Mouse (Mus musculus): Measurements from ENCODE around the gene Lin37. TPM values are rescaled to one million over a fixed set of nuclear protein-coding genes. Genes with fewer than 3 reads are reported as not detected.

Lin37 gene
- polyA plus RNA-seq (2012; rRNA removed) (35.8 and 38.7 TPM in 2 replicates), polyA plus RNA-seq (2014; fragmentation: Nextera tagmentation; extraction: Ambion mirVana) (38.5 and 45.8 TPM in 2 replicates)

GRCm38 (mm10) chr7:30559443-30559954, at the start of gene Lin37:
Gene Lin37 (minus strand): TSS chr7:30559838.
- H3K4me3 ChIP-seq (replicated peaks; ENCODE audit: low read length): peak within 1 kb of the TSS; percentile 59
- peaks cover 33% of the 10 kb centered on the region for H3K36me3 ChIP-seq (ENCODE audit: control insufficient read depth, insufficient read depth, low read length)
- ATAC-seq (ENCODE audit: low FRiP score, low read depth) (peak; percentile 87), DNase-seq (ENCODE audit: low spot score) (peak; percentile 99)
- H3K27me3 ChIP-seq (ENCODE audit: control insufficient read depth, insufficient read depth, low read length): no peaks in the 10 kb centered on the region
- under 1% methylated on average over 20 of the region's 20 CpGs for WGBS
- peak within 1 kb of the TSS; percentile 91 for H3K4me2 ChIP-seq (replicated peaks; ENCODE audit: low read depth, low read length, severe bottlenecking)
- peak within 1 kb of the TSS; percentile 67 for H3K9ac ChIP-seq (ENCODE audit: low read depth, low read length, severe bottlenecking)
- peak within 1 kb of the TSS; percentile 39; the same call in 1 of the 2 replicates for H3K27ac ChIP-seq (replicated peaks; ENCODE audit: low read depth, low read length)
- H3K9me3 ChIP-seq (ENCODE audit: control insufficient read depth, low read length): no peaks in the 10 kb centered on the region
- peaks cover 16% of the 10 kb centered on the region for H3K4me1 ChIP-seq (ENCODE audit: control insufficient read depth, insufficient read depth, low read length)
- TF ChIP-seq POLR2A (IDR thresholded peaks at IDR 0.05; ENCODE audit: borderline replicate concordance, extremely low read depth, insufficient read depth, insufficient read length): peak; percentile 54; the same call in 1 of the 2 replicates

GRCm38 (mm10) chr7:30608476-30608875, 48.8 kb upstream of the Lin37 start:
- Histone ChIP-seq H3K4me2 (replicated peaks; ENCODE audit: low read depth, low read length, severe bottlenecking) (no peak overlapping the region), H3K27ac (replicated peaks; ENCODE audit: low read depth, low read length) (no peak overlapping the region), H3K4me1 (ENCODE audit: control insufficient read depth, insufficient read depth, low read length) (no peaks in the 10 kb centered on the region), H3K36me3 (ENCODE audit: control insufficient read depth, insufficient read depth, low read length) (no peaks in the 10 kb centered on the region), H3K9ac (ENCODE audit: low read depth, low read length, severe bottlenecking) (no peak overlapping the region), H3K4me3 (replicated peaks; ENCODE audit: low read length) (no peak overlapping the region), H3K27me3 (ENCODE audit: control insufficient read depth, insufficient read depth, low read length) (no peaks in the 10 kb centered on the region), H3K9me3 (ENCODE audit: control insufficient read depth, low read length) (no peaks in the 10 kb centered on the region)
- no peak for ATAC-seq (ENCODE audit: low FRiP score, low read depth)
- DNase-seq (ENCODE audit: low spot score): no peak
- WGBS: 50% methylated on average over 16 of the region's 16 CpGs
- no peak for TF ChIP-seq POLR2A (IDR thresholded peaks at IDR 0.05; ENCODE audit: borderline replicate concordance, extremely low read depth, insufficient read depth, insufficient read length)

DNA sequence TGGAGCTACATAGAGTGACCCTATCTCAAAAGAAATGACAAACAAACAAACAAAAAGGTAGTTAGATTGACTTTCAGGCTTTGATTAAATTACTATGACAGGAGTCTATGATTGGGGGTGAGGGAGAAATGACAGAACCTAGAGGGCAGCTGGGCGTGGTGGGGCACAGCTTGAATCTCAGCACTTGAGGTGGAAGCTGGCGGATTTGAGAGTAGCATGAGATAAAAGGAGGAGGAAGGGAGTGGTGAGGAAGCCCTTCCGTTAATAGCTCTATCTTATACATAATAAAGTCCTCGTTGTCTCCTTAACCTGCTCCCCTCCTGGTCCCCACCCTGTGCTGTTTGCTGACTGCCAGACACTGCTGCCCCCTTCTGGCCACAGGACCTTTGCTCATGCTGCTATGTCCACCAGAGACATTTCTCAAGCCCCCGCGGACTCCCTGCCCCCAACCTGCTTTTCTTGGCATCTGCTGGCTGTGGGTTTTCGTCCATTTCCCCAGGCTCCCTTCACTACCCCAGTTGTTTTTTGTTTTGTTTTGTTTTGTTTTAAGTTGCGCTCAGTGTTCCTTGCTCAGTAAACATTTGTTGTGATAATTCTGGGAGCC, 48.2 kb upstream of the Lin37 start:
- Histone ChIP-seq H3K36me3 (ENCODE audit: control insufficient read depth, insufficient read depth, low read length) (no peaks in the 10 kb centered on the region), H3K4me2 (replicated peaks; ENCODE audit: low read depth, low read length, severe bottlenecking) (no peak overlapping the region), H3K9ac (ENCODE audit: low read depth, low read length, severe bottlenecking) (no peak overlapping the region), H3K9me3 (ENCODE audit: control insufficient read depth, low read length) (no peaks in the 10 kb centered on the region), H3K4me3 (replicated peaks; ENCODE audit: low read length) (no peak overlapping the region), H3K4me1 (ENCODE audit: control insufficient read depth, insufficient read depth, low read length) (no peaks in the 10 kb centered on the region), H3K27me3 (ENCODE audit: control insufficient read depth, insufficient read depth, low read length) (no peaks in the 10 kb centered on the region), H3K27ac (replicated peaks; ENCODE audit: low read depth, low read length) (no peak overlapping the region)
- TF ChIP-seq POLR2A (IDR thresholded peaks at IDR 0.05; ENCODE audit: borderline replicate concordance, extremely low read depth, insufficient read depth, insufficient read length): no peak
- DNase-seq (ENCODE audit: low spot score) (no peak), ATAC-seq (ENCODE audit: low FRiP score, low read depth) (no peak)
- WGBS: 26% methylated on average over 8 of the region's 8 CpGs

GRCm38 (mm10) chr7:30604944-30605343, 45.3 kb upstream of the Lin37 start:
- 86% methylated on average over 8 of the region's 8 CpGs for WGBS
- DNase-seq (ENCODE audit: low spot score) (no peak), ATAC-seq (ENCODE audit: low FRiP score, low read depth) (no peak)
- Histone ChIP-seq H3K9me3 (ENCODE audit: control insufficient read depth, low read length) (no peaks in the 10 kb centered on the region), H3K27ac (replicated peaks; ENCODE audit: low read depth, low read length) (no peak overlapping the region), H3K4me1 (ENCODE audit: control insufficient read depth, insufficient read depth, low read length) (no peaks in the 10 kb centered on the region), H3K9ac (ENCODE audit: low read depth, low read length, severe bottlenecking) (no peak overlapping the region), H3K4me3 (replicated peaks; ENCODE audit: low read length) (no peak overlapping the region), H3K36me3 (ENCODE audit: control insufficient read depth, insufficient read depth, low read length) (no peaks in the 10 kb centered on the region), H3K4me2 (replicated peaks; ENCODE audit: low read depth, low read length, severe bottlenecking) (no peak overlapping the region), H3K27me3 (ENCODE audit: control insufficient read depth, insufficient read depth, low read length) (no peaks in the 10 kb centered on the region)
- no peak for TF ChIP-seq POLR2A (IDR thresholded peaks at IDR 0.05; ENCODE audit: borderline replicate concordance, extremely low read depth, insufficient read depth, insufficient read length)

DNA sequence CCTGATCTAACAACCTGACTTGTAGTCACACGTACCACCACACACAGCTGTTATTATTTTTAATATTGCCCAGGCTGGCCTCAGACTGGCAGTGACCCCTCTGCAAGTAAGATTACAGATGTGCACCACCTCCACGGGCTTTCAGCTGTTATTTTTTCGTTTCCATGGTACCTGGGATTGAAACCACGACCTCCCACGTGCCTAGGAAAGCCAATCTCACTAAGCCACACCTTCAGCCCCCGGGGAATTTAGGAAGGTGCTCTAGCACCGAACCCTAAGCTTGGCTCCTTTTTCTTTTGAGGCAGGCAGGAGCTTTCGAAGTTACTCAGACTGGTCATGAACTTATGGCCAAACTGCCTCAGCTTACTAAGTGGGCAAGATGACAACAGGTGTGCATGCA, 44.8 kb upstream of the Lin37 start:
- Histone ChIP-seq H3K27me3 (ENCODE audit: control insufficient read depth, insufficient read depth, low read length) (no peaks in the 10 kb centered on the region), H3K4me3 (replicated peaks; ENCODE audit: low read length) (no peak overlapping the region), H3K4me1 (ENCODE audit: control insufficient read depth, insufficient read depth, low read length) (no peaks in the 10 kb centered on the region), H3K27ac (replicated peaks; ENCODE audit: low read depth, low read length) (no peak overlapping the region), H3K9ac (ENCODE audit: low read depth, low read length, severe bottlenecking) (no peak overlapping the region), H3K9me3 (ENCODE audit: control insufficient read depth, low read length) (no peaks in the 10 kb centered on the region), H3K4me2 (replicated peaks; ENCODE audit: low read depth, low read length, severe bottlenecking) (no peak overlapping the region), H3K36me3 (ENCODE audit: control insufficient read depth, insufficient read depth, low read length) (no peaks in the 10 kb centered on the region)
- no peak for TF ChIP-seq POLR2A (IDR thresholded peaks at IDR 0.05; ENCODE audit: borderline replicate concordance, extremely low read depth, insufficient read depth, insufficient read length)
- 48% methylated on average over 8 of the region's 8 CpGs for WGBS
- DNase-seq (ENCODE audit: low spot score): no peak
- no peak for ATAC-seq (ENCODE audit: low FRiP score, low read depth)
